Comparison of ENCODE assay signal across 8 mouse cellular contexts in genomic region chrX:12077601-12077980, GRCm38 (mm10).
DNase-seq lines count a peak whose midpoint lies in the region; ATAC-seq and TF ChIP-seq lines count a peak whose summit lies in the region.

No protein-coding gene starts in this region.

- intact Hi-C loops in left cerebral cortex, postnatal 36 days (cut with DNase I): loop anchor here (5.0 kb wide), 1 partner anchor 275 kb away; no protein-coding TSS in a partner anchor

- no peaks in the 10 kb centered on the region for H3K9me3 ChIP-seq in embryonic facial prominence, embryonic 14.5 days (ENCODE audit: control insufficient read depth, low read length)
- no peaks in the 10 kb centered on the region for H3K9me3 ChIP-seq in intestine, embryonic 14.5 days (ENCODE audit: control insufficient read depth, low read length)

- peak overlapping the region; percentile 58; the same call in 1 of the 2 replicates for H3K4me3 ChIP-seq in liver, adult 2 months (ENCODE audit: insufficient read depth, low read depth, low read length)
- H3K4me3 ChIP-seq in embryonic facial prominence, embryonic 14.5 days (ENCODE audit: low read depth, low read length): peak overlapping the region; percentile 59
- peak overlapping the region; percentile 64 for H3K4me3 ChIP-seq in intestine, embryonic 14.5 days (ENCODE audit: low read depth, low read length)
- H3K4me3 ChIP-seq in myocyte: peak overlapping the region; percentile 43

- no peaks in the 10 kb centered on the region for H3K27me3 ChIP-seq in liver, adult 2 months (ENCODE audit: control insufficient read depth, insufficient read depth, low read length)
- peaks cover 71% of the 10 kb centered on the region for H3K27me3 ChIP-seq in embryonic facial prominence, embryonic 14.5 days (replicated peaks; ENCODE audit: control insufficient read depth, insufficient read depth, low read length)
- H3K27me3 ChIP-seq in intestine, embryonic 14.5 days (replicated peaks; ENCODE audit: control insufficient read depth, insufficient read depth, low read length): peaks cover 44% of the 10 kb centered on the region
- no peaks in the 10 kb centered on the region for H3K27me3 ChIP-seq in myocyte (ENCODE audit: control insufficient read depth, insufficient read depth, insufficient read length)

- TF ChIP-seq POLR2A in liver, adult 2 months (IDR thresholded peaks at IDR 0.05; ENCODE audit: extremely low read depth, insufficient read depth, low read length): no peak
- TF ChIP-seq POLR2A in myocyte (IDR thresholded peaks at IDR 0.05; ENCODE audit: insufficient read length, low read depth): no peak

- no peak overlapping the region for H3K27ac ChIP-seq in liver, adult 2 months (replicated peaks; ENCODE audit: insufficient read depth, low read depth, low read length)
- H3K27ac ChIP-seq in embryonic facial prominence, embryonic 14.5 days (replicated peaks; ENCODE audit: low read depth, low read length): no peak overlapping the region; the same call in 1 of the 2 replicates
- no peak overlapping the region for H3K27ac ChIP-seq in intestine, embryonic 14.5 days (ENCODE audit: low read depth)

- no peak; the same call in 1 of the 2 replicates for ATAC-seq in embryonic facial prominence, embryonic 14.5 days (ENCODE audit: low read depth)
- ATAC-seq in intestine, embryonic 14.5 days (replicated peaks; ENCODE audit: low FRiP score, low TSS enrichment, low read depth): no peak

- WGBS in liver, adult 2 months: 4% methylated on average over 22 of the region's 22 CpGs
- 6% methylated on average over 20 of the region's 22 CpGs for WGBS in embryonic facial prominence, embryonic 14.5 days
- 4% methylated on average over 22 of the region's 22 CpGs for WGBS in intestine, embryonic 14.5 days

- peaks cover 33% of the 10 kb centered on the region for H3K79me2 ChIP-seq in liver, adult 2 months (ENCODE audit: control insufficient read depth, insufficient read depth, low read length)
- peaks cover 54% of the 10 kb centered on the region for H3K79me2 ChIP-seq in myocyte (ENCODE audit: control insufficient read depth, insufficient read depth)

- H3K4me1 ChIP-seq in liver, adult 2 months (ENCODE audit: control insufficient read depth, insufficient read depth, low read length): peaks cover 11% of the 10 kb centered on the region
- 0 out of 2 replicates have a peak, but pooled peaks cover 2% of the 10 kb centered on the region for H3K4me1 ChIP-seq in embryonic facial prominence, embryonic 14.5 days (ENCODE audit: control insufficient read depth, insufficient read depth, low read length)
- peaks cover 11% of the 10 kb centered on the region for H3K4me1 ChIP-seq in intestine, embryonic 14.5 days (replicated peaks; ENCODE audit: control insufficient read depth, insufficient read depth, low read length)

- no peak overlapping the region for H3ac ChIP-seq in myocyte (ENCODE audit: control insufficient read depth, insufficient read length)

- no peaks in the 10 kb centered on the region for H3K36me3 ChIP-seq in liver, adult 2 months (ENCODE audit: control insufficient read depth, insufficient read depth, low read length)
- no peaks in the 10 kb centered on the region for H3K36me3 ChIP-seq in embryonic facial prominence, embryonic 14.5 days (ENCODE audit: control insufficient read depth, insufficient read depth, low read length)
- H3K36me3 ChIP-seq in intestine, embryonic 14.5 days (ENCODE audit: control insufficient read depth, insufficient read depth, low read length): no peaks in the 10 kb centered on the region
- H3K36me3 ChIP-seq in myocyte (ENCODE audit: control insufficient read depth, insufficient read depth): no peaks in the 10 kb centered on the region

- no peak for TF ChIP-seq CTCF in liver, adult 2 months (IDR thresholded peaks at IDR 0.05; ENCODE audit: low read depth, low read length)

- peak overlapping the region; percentile 84 for H3K4me2 ChIP-seq in embryonic facial prominence, embryonic 14.5 days (ENCODE audit: low read depth, low read length)
- H3K4me2 ChIP-seq in intestine, embryonic 14.5 days (ENCODE audit: low read length): peak overlapping the region; percentile 63
- H3K4me2 ChIP-seq in myocyte (ENCODE audit: low read depth): peak overlapping the region; percentile 58

- peak overlapping the region; percentile 70 for H3K9ac ChIP-seq in liver, adult 2 months (ENCODE audit: low read depth, low read length)
- peak overlapping the region; percentile 76 for H3K9ac ChIP-seq in embryonic facial prominence, embryonic 14.5 days (ENCODE audit: low read depth, low read length)
- H3K9ac ChIP-seq in intestine, embryonic 14.5 days (ENCODE audit: low read length): peak overlapping the region; percentile 43

- no peak for DNase-seq in liver, adult 2 months (ENCODE audit: extremely low read depth, low read depth, low spot score)
- DNase-seq in liver: no peak
- DNase-seq in embryonic facial prominence, embryonic 14.5 days (ENCODE audit: low spot score): no peak
- DNase-seq in intestine, embryonic 14.5 days (ENCODE audit: low spot score): no peak
- DNase-seq in urinary bladder, adult 2 months (ENCODE audit: low spot score): no peak
- DNase-seq in left cerebral cortex, postnatal 36 days (ENCODE audit: low spot score in 2 of 2): no peak
- DNase-seq in thymus, postnatal 4 days: no peak

TF ChIP-seq in myocyte, 11 proteins besides CTCF, POLR2A, EP300 and RAD21:
- no peak for TF ChIP-seq MAX (IDR thresholded peaks at IDR 0.05; ENCODE audit: low read depth)
- TF ChIP-seq SRF (IDR thresholded peaks at IDR 0.05; ENCODE audit: control insufficient read depth, insufficient read length, low read depth): no peak
- TF ChIP-seq POLR2AphosphoS2 (IDR thresholded peaks at IDR 0.05; ENCODE audit: insufficient read length, low read depth): no peak
- no peak for TF ChIP-seq TCF12 (IDR thresholded peaks at IDR 0.05; ENCODE audit: insufficient read depth, poor library complexity, severe bottlenecking)
- TF ChIP-seq REST (IDR thresholded peaks at IDR 0.05; ENCODE audit: insufficient read depth, insufficient read length): no peak
- no peak for TF ChIP-seq E2F4 (IDR thresholded peaks at IDR 0.05; ENCODE audit: insufficient read depth)
- TF ChIP-seq MYOD1 (IDR thresholded peaks at IDR 0.05; ENCODE audit: control insufficient read depth in 1 of 3, insufficient read length in 2 of 3, low read depth in 2 of 3): no peak
- no peak for TF ChIP-seq MYOG (IDR thresholded peaks at IDR 0.05; ENCODE audit: control insufficient read depth in 1 of 3, insufficient read depth in 1 of 3, insufficient read length in 2 of 3, low read depth in 2 of 3)
- TF ChIP-seq TCF3 (IDR thresholded peaks at IDR 0.05; ENCODE audit: insufficient read length, low read depth): no peak
- TF ChIP-seq USF1 (IDR thresholded peaks at IDR 0.05; ENCODE audit: low read depth): no peak
TF ChIP-seq in myocyte: peak in this region for 0.
